Mouse (Mus musculus): Measurements from ENCODE around the gene Slc44a5. TPM values are rescaled to one million over a fixed set of nuclear protein-coding genes. Genes with fewer than 3 reads are reported as not detected.

The Slc44a5 gene
- total RNA-seq, 2 experiments from 2014 or later = 0.47 to 0.53 TPM

Other genes starting within 250 kb of the Slc44a5 start
- gene St6galnac3, start 248.3 kb upstream of the Slc44a5 start, total RNA-seq (2021) = 1 to 10 TPM; 2.9 to 4.4 TPM
- gene Asb17, start 129.2 kb upstream of the Slc44a5 start, total RNA-seq (2021) = not detected
- gene Msh4, start 67.3 kb upstream of the Slc44a5 start, total RNA-seq (2021) = under 1 TPM; 0.09 to 0.10 TPM
- 10 to 100 TPM; 65.8 to 72.5 TPM for gene Rabggtb, start 60.4 kb upstream of the Slc44a5 start, total RNA-seq (2021)
- gene Acadm, start 28.8 kb upstream of the Slc44a5 start, total RNA-seq (2021) = 100 to 1,000 TPM; 233 to 329 TPM

Measured in gastrocnemius, postnatal 14 days (tissue).